Mouse (Mus musculus): ENCODE measurements around the gene Habp4. TPM values are rescaled to one million over a fixed set of nuclear protein-coding genes. Genes with fewer than 3 reads are reported as not detected.
A peak's percentile ranks its signal among the peaks of the same experiment; 100 is the strongest.

The Habp4 gene
- polyA plus RNA-seq (2012; rRNA removed): 22.6 and 26.7 TPM in 2 replicates

DNA sequence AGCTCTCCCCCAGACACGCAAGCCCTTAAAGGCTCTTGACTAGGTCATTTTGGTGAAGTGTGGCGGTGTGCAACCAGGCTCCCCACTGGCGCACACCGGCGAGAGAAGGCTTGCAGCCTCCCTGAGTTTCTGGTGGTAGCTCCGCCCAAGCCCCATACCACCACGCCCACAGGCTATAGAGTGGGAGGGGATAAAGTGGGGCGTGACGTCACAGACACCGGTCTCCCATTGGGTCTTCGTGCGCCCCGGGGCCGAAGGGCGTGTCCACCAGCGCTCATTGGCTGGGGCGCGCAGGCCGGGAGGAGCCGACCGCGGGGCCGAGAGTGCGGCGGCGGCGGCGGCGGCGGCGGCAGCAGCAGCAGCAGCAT is at the start of gene Habp4:
TSS of gene Habp4 (plus strand) at position 277 of the 368 bp plus-strand sequence.
- peaks cover 13% of the 10 kb centered on the region for H3K4me1 ChIP-seq (ENCODE audit: control insufficient read depth, insufficient read depth, low read length)
- TF ChIP-seq POLR2A (IDR thresholded peaks at IDR 0.05; ENCODE audit: borderline replicate concordance, extremely low read depth, low read depth, low read length): no peak; the same call in 1 of the 2 replicates
- TF ChIP-seq CTCF (IDR thresholded peaks at IDR 0.05; ENCODE audit: insufficient read depth, low read length): no peak
- peak within 1 kb of the TSS; percentile 84 for H3K4me3 ChIP-seq (replicated peaks; ENCODE audit: extremely low read depth, low read depth, low read length)
- WGBS: under 1% methylated on average over 27 of the region's 31 CpGs
- peak; percentile 98 for DNase-seq

DNA sequence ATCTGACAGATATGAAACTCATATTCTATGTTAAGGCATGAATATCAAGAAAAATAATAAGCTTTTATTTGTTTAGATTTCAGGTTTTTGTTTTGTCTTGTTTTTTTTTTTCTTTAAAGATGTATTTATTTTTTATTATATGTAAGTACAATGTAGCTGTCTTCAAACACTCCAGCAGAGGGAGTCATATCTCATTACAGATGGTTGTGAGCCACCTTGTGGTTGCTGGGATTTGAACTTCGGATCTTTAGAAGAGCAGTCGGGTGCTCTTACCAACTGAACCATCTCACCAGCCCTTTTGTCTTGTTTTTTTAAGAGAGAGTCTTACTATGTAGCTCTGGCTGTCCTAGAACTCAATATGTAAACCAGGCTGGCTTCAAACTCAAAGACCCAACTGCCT is 44.2 kb upstream of the Habp4 start:
- no peaks in the 10 kb centered on the region for H3K4me1 ChIP-seq (ENCODE audit: control insufficient read depth, insufficient read depth, low read length)
- WGBS: 45% methylated on average over 2 of the region's 2 CpGs
- DNase-seq: no peak
- no peak overlapping the region for H3K4me3 ChIP-seq (replicated peaks; ENCODE audit: extremely low read depth, low read depth, low read length)
- TF ChIP-seq CTCF (IDR thresholded peaks at IDR 0.05; ENCODE audit: insufficient read depth, low read length) (no peak), POLR2A (IDR thresholded peaks at IDR 0.05; ENCODE audit: borderline replicate concordance, extremely low read depth, low read depth, low read length) (no peak)

DNA sequence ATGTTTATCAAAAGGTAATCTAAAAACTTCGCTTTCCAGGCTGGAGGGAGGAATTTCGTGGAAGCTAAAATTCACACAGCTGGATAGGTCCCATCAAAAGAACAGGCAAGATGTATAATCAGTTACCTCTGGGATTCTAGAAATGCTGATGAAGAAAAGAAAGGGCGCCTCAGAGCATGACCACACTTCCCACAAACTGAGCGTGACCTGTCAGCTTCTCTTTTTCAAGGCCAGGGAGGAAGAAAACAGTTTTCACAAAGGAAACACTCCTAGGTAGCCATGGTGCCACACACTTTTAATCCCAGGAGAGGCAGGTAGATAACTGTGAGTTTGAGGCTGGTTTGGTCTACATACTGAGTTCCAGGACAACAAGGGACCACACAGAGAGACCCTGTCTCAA is 40.9 kb upstream of the Habp4 start:
- TF ChIP-seq CTCF (IDR thresholded peaks at IDR 0.05; ENCODE audit: insufficient read depth, low read length) (no peak), POLR2A (IDR thresholded peaks at IDR 0.05; ENCODE audit: borderline replicate concordance, extremely low read depth, low read depth, low read length) (no peak)
- Histone ChIP-seq H3K4me3 (replicated peaks; ENCODE audit: extremely low read depth, low read depth, low read length) (no peak overlapping the region), H3K4me1 (ENCODE audit: control insufficient read depth, insufficient read depth, low read length) (no peaks in the 10 kb centered on the region)
- 81% methylated on average over 4 of the region's 4 CpGs for WGBS
- no peak for DNase-seq

DNA sequence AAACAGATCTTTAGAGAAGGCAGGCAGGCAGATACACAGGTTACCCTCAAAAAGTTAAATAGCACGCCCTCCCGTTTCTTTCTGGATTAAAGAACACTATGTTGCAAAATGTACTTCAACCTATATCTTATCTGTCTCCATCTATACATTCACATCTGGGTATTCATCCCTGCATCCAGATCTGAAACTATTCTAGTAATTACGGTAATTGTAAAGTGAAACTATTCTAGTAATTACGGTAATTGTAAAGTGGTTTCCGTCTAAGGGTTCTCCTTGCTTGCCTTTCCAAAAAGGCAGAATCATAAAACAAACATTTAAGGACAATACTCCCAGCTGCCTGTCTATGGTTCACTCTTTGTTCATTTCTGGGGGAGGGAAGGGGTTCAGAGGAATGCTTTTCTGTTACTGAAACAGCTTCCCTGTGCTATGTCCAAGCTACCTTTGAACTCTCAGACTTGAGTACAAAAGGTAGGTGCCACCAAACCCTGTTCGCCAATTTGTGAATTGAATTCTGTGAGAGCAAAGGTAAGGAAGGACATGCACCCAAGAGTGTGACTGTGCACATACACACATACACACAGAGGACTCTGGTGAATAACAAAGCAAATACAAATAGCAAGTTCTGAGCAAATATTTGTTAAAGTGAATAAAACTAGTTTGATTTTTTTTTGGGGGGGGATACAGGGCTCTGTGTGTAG is 38.0 kb upstream of the Habp4 start:
- TF ChIP-seq POLR2A (IDR thresholded peaks at IDR 0.05; ENCODE audit: borderline replicate concordance, extremely low read depth, low read depth, low read length): no peak
- TF ChIP-seq CTCF (IDR thresholded peaks at IDR 0.05; ENCODE audit: insufficient read depth, low read length): no peak
- Histone ChIP-seq H3K4me3 (replicated peaks; ENCODE audit: extremely low read depth, low read depth, low read length) (no peak overlapping the region), H3K4me1 (ENCODE audit: control insufficient read depth, insufficient read depth, low read length) (no peaks in the 10 kb centered on the region; the same call in 1 of the 2 replicates)
- no peak for DNase-seq
- WGBS: 52% methylated on average over 6 of the region's 6 CpGs

DNA sequence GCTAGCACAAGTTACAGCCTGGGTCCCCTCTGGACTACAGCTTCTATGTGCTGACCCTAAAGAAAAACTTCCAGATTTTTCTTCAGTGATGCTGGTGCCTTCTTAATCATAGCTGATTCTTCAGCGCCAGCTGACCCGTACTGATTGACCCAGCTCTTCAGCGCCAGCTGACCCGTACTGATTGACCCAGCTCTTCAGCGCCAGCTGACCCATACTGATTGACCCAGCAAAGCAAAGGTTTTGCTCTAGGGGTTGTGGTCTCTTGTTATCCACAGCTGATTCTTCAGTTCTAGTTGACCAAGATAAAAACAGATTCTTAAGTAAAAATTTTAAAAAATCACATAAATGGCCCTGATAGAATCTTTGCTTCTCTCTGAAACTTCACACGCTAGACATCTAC is 36.7 kb upstream of the Habp4 start:
- Histone ChIP-seq H3K4me3 (replicated peaks; ENCODE audit: extremely low read depth, low read depth, low read length) (no peak overlapping the region), H3K4me1 (ENCODE audit: control insufficient read depth, insufficient read depth, low read length) (no peaks in the 10 kb centered on the region; the same call in 1 of the 2 replicates)
- whole genome bisulfite sequencing: 93% methylated on average over 6 of the region's 6 CpGs
- no peak for TF ChIP-seq CTCF (IDR thresholded peaks at IDR 0.05; ENCODE audit: insufficient read depth, low read length)
- TF ChIP-seq POLR2A (IDR thresholded peaks at IDR 0.05; ENCODE audit: borderline replicate concordance, extremely low read depth, low read depth, low read length): no peak
- no peak for DNase-seq

DNA sequence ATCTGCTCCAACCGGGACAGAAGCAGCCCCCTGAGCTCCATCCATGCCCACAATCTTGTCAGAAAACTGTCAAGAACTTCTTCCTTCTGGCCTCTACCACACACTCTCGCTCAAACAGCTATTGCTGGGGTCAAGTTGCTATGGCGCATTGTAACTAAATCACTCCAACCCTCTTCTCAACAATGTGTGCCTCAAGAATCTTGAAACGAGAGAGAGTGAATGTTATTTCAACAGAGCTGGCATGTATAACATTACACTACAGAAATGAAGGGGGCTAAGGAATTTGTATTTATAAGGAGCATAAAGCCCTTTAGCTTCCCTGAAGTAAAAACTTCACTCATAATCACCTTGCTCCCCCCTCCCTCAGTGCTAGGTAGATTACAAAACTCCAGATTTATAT is 35.3 kb upstream of the Habp4 start:
- 67% methylated on average over 4 of the region's 4 CpGs for WGBS
- DNase-seq: no peak
- H3K4me3 ChIP-seq (replicated peaks; ENCODE audit: extremely low read depth, low read depth, low read length): no peak overlapping the region
- TF ChIP-seq POLR2A (IDR thresholded peaks at IDR 0.05; ENCODE audit: borderline replicate concordance, extremely low read depth, low read depth, low read length): no peak
- TF ChIP-seq CTCF (IDR thresholded peaks at IDR 0.05; ENCODE audit: insufficient read depth, low read length): no peak
- no peaks in the 10 kb centered on the region; the same call in 1 of the 2 replicates for H3K4me1 ChIP-seq (ENCODE audit: control insufficient read depth, insufficient read depth, low read length)

DNA sequence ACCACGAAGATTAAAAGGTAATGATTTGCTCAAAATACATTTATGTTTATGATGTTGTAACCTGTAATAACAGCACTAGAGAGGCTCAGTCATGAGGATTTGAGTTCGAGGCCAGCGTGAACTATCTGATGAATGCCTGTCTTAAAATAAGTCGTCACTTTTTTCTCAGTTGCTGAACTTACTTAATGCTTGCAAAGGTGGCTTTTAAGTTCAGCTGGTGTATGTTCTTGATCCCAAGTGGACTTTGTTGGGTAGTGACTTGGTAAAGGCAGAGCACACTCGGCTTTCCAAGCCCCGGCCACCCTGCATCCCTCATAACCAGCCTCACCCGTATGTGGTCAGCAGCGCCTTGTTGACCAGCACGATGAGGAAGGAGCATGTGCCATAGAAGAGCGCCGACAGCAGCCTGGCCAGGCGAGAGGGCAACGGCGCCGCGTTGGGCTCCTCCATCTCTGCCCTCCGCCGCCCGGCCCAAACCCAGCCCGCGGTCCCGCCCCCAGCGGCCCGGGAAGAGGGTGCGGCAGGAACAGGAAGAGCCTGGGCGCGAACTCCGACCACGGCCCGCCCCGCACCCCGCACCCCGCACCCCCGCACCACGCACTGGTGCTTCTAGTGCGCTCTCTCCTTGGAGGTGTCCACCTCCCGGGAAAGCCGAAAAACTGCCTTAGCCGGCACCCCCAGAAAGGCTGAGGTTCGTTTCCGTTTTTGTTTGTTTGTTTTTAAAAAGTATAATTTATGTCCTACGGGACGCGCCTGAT is 32.6 kb upstream of the Habp4 start, which contains the start of gene Slc35d2:
TSS of gene Slc35d2 (minus strand) at position 511 of the 758 bp plus-strand sequence.
- TF ChIP-seq CTCF (IDR thresholded peaks at IDR 0.05; ENCODE audit: insufficient read depth, low read length) (no peak), POLR2A (IDR thresholded peaks at IDR 0.05; ENCODE audit: borderline replicate concordance, extremely low read depth, low read depth, low read length) (peak; percentile 74; the same call in 1 of the 2 replicates)
- Histone ChIP-seq H3K4me3 (replicated peaks; ENCODE audit: extremely low read depth, low read depth, low read length) (peak within 1 kb of the TSS; percentile 96), H3K4me1 (ENCODE audit: control insufficient read depth, insufficient read depth, low read length) (no peaks in the 10 kb centered on the region; the same call in 1 of the 2 replicates)
- peak; percentile 75 for DNase-seq
- WGBS: 6% methylated on average over 44 of the region's 44 CpGs

DNA sequence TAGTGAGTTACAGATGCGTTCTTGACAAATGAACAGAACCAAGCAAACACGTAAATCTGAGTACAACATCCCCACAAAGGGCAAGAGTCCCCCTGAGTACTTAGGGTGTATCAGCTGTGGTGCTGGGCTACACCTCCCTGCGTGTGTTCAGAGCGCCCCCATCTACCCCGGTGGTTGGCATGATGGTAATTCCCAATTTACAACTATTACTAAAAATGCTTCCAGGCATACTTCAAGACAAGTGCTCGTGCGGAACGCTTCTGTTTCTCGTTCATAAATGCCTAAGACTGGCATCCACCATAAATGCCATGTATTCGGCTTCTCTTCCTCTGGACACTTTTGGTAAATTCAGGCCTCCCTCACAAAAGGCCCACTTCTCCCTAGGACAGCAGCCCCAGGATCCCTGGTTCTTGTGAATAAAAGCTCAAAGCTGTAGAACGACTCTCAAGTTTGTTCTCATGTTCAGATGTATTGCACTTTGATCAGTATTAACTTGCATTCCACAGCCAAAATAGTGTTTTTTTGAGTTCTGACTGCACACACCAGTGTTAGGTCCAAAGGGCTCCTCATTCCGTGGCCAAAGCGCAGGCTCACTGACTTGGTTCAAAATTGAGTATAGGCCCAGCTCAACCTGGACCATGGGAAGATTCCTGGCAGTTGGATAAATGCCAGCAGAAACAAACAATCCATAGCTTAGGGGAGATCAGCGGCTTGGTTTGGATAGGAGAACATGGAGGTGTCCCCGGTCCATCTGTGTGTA is 31.8 kb upstream of the Habp4 start:
- TF ChIP-seq POLR2A (IDR thresholded peaks at IDR 0.05; ENCODE audit: borderline replicate concordance, extremely low read depth, low read depth, low read length): no peak
- TF ChIP-seq CTCF (IDR thresholded peaks at IDR 0.05; ENCODE audit: insufficient read depth, low read length): peak; percentile 35
- 31% methylated on average over 15 of the region's 15 CpGs for WGBS
- H3K4me1 ChIP-seq (ENCODE audit: control insufficient read depth, insufficient read depth, low read length): no peaks in the 10 kb centered on the region; the same call in 1 of the 2 replicates
- peak; percentile 56 for DNase-seq
- H3K4me3 ChIP-seq (replicated peaks; ENCODE audit: extremely low read depth, low read depth, low read length): peak overlapping the region; percentile 96

DNA sequence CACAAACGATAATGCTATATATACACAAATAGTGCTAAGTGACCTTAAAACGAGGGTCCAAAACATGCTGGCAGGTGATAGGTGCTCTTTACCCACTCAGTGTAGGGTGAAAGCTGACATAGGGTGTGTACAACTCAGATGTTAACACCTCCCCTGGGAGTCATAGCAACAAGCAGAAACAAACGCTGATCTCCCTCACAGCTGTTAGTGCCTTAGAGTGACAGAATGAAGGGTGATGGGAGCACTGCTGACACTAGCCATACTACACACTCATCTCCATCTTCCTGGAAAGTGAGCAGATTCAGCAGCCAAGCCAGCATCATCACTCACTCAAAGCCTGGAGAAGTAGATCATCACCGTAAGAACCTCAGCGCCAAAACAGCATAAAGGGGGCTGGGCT is 11.5 kb upstream of the Habp4 start:
- no peaks in the 10 kb centered on the region for H3K4me1 ChIP-seq (ENCODE audit: control insufficient read depth, insufficient read depth, low read length)
- 45% methylated on average over 5 of the region's 5 CpGs for WGBS
- TF ChIP-seq POLR2A (IDR thresholded peaks at IDR 0.05; ENCODE audit: borderline replicate concordance, extremely low read depth, low read depth, low read length) (no peak), CTCF (IDR thresholded peaks at IDR 0.05; ENCODE audit: insufficient read depth, low read length) (no peak)
- DNase-seq: no peak
- H3K4me3 ChIP-seq (replicated peaks; ENCODE audit: extremely low read depth, low read depth, low read length): no peak overlapping the region
